Mouse (Mus musculus) ES-E14 (cell line): ENCODE data around the gene Kcnj16. TPM values are rescaled to one million over a fixed set of nuclear protein-coding genes. Genes with fewer than 3 reads are reported as not detected.

Experiments
- DNase-seq: peaks from one replicate; pipeline ENCODE4 v3.0.0-alpha.2; 2013; ENCODE audit warnings: low read depth, low spot score
- H3K27ac ChIP-seq: 2 replicates; pipeline ENCODE4 v1.5.1; 2012; ENCODE audit warnings: low read depth, mild to moderate bottlenecking, low read length, moderate library complexity, mixed read lengths; ENCODE audit not compliant: poor library complexity, insufficient read depth, severe bottlenecking
- H3K36me3 ChIP-seq: 2 replicates; pipeline ENCODE4 v1.6.1; 2012; ENCODE audit warnings: mild to moderate bottlenecking, low read length, moderate library complexity, mixed read lengths; ENCODE audit not compliant: control insufficient read depth, poor library complexity, insufficient read depth, severe bottlenecking
- H3K4me1 ChIP-seq, 2 experiments: fragments of 150-350 bp in 1 of 2; sonication (generic) in 1 of 2; 2 replicates each; pipeline ENCODE4 v1.6.1; 2012; ENCODE audit warnings: low read length in 2 of 2, mild to moderate bottlenecking in 1 of 2, mixed read lengths in 1 of 2; ENCODE audit not compliant: control insufficient read depth in 2 of 2, insufficient read depth in 2 of 2, poor library complexity in 1 of 2
- H3K4me3 ChIP-seq, 2 experiments: fragments of 150-350 bp in 1 of 2; sonication (generic) in 1 of 2; 2 replicates each; pipeline ENCODE4 v1.5.1; 2012; ENCODE audit warnings: low read length in 2 of 2, low read depth in 1 of 2, mild to moderate bottlenecking in 1 of 2, mixed read lengths in 1 of 2; ENCODE audit not compliant: insufficient read depth in 1 of 2, poor library complexity in 1 of 2, severe bottlenecking in 1 of 2
- H3K9ac ChIP-seq: 2 replicates; pipeline ENCODE4 v1.6.1; 2012; ENCODE audit warnings: low read depth, mild to moderate bottlenecking, low read length, mixed read lengths; ENCODE audit not compliant: poor library complexity, insufficient read depth, severe bottlenecking
- H3K9me3 ChIP-seq: fragments of 150-350 bp; sonication (generic); 2 replicates; pipeline ENCODE4 v1.6.1; 2012; ENCODE audit warnings: low read depth, mild to moderate bottlenecking, low read length; ENCODE audit not compliant: control insufficient read depth, insufficient read depth
- CHD2 ChIP-seq: IDR thresholded peaks from 2 replicates; pipeline ENCODE4 v1.6.1; 2014; ENCODE audit warnings: mild to moderate bottlenecking, low read depth, low read length, inconsistent platforms
- HCFC1 ChIP-seq: IDR thresholded peaks from 2 replicates; pipeline ENCODE4 v1.6.1; 2012; ENCODE audit warnings: low read length, inconsistent platforms, borderline replicate concordance; ENCODE audit not compliant: insufficient read depth
- MAFK ChIP-seq: IDR thresholded peaks from 2 replicates; pipeline ENCODE4 v1.6.1; 2014; ENCODE audit warnings: mild to moderate bottlenecking, low read depth, low read length, inconsistent platforms; ENCODE audit not compliant: insufficient read depth
- ZC3H11A ChIP-seq: IDR thresholded peaks from 2 replicates; pipeline ENCODE4 v1.6.1; 2012; ENCODE audit warnings: low read depth, mild to moderate bottlenecking, inconsistent platforms, low read length, borderline replicate concordance
- ZNF384 ChIP-seq: IDR thresholded peaks from 2 replicates; pipeline ENCODE4 v1.6.1; 2012; ENCODE audit warnings: low read depth, low read length, inconsistent platforms
- in situ Hi-C, 2 experiments: fragments of 600-800 bp; cut with MboI; formaldehyde crosslinking; loops; one replicate each; pipeline ENCODE4 v1.15.1; 2025; ENCODE audit warnings: low sequenced_read_pairs in 2 of 2, inconsistent platforms in 1 of 2; ENCODE audit not compliant: unreplicated experiment in 2 of 2
- total RNA-seq: library from RNA; depleted of rRNA; stranded (reverse); fragments of 300-350 nt; gene quantifications from 2 replicates; pipeline ENCODE4 v1.2.3, GENCODE M21; 2012; rRNA removed

Kcnj16 gene
- 0.42 TPM in 1 of 2 replicates, not detected in the other for total RNA-seq

- Histone ChIP-seq H3K9ac (no peak within 1 kb of the TSS), H3K36me3 (no peaks in the 10 kb centered on the region), H3K9me3 (no peaks in the 10 kb centered on the region), H3K27ac (no peak within 1 kb of the TSS), H3K4me1 (no peaks in the 10 kb centered on the region), H3K4me3 (no peak within 1 kb of the TSS)
- no peak for TF ChIP-seq ZNF384
- no peak for DNase-seq
- in situ Hi-C loops, result no loop called here
These were observed at the start of gene Kcnj16 for GRCm38 (mm10) chr11:110967762-110968135. Gene Kcnj16 (plus strand): TSS chr11:110968033.

- in situ Hi-C loops, result no loop called here
- H3K9me3 ChIP-seq, result no peaks in the 10 kb centered on the region
- H3K36me3 ChIP-seq, result no peaks in the 10 kb centered on the region
- no peaks in the 10 kb centered on the region for H3K4me1 ChIP-seq
- H3K27ac ChIP-seq, result no peak overlapping the region
- no peak for DNase-seq
- no peak overlapping the region for H3K9ac ChIP-seq
- TF ChIP-seq MAFK (no peak), ZNF384 (no peak), ZC3H11A (no peak), HCFC1 (no peak), CHD2 (no peak)
- no peak overlapping the region for H3K4me3 ChIP-seq
These were observed 48.9 kb upstream of the Kcnj16 start for GRCm38 (mm10) chr11:110918808-110919465.

- DNase-seq, result no peak
- H3K4me1 ChIP-seq, result no peaks in the 10 kb centered on the region
- H3K4me3 ChIP-seq, result no peak overlapping the region
- no peak overlapping the region for H3K9ac ChIP-seq
- H3K36me3 ChIP-seq, result no peaks in the 10 kb centered on the region
- TF ChIP-seq ZC3H11A, result no peak
- no peak for TF ChIP-seq CHD2
- TF ChIP-seq MAFK, result no peak
- no peak for TF ChIP-seq ZNF384
- TF ChIP-seq HCFC1, result no peak
- no peaks in the 10 kb centered on the region for H3K9me3 ChIP-seq
- H3K27ac ChIP-seq, result no peak overlapping the region
- in situ Hi-C loops, result no loop called here
These were observed 32.1 kb upstream of the Kcnj16 start for GRCm38 (mm10) chr11:110935699-110936098.

DNA sequence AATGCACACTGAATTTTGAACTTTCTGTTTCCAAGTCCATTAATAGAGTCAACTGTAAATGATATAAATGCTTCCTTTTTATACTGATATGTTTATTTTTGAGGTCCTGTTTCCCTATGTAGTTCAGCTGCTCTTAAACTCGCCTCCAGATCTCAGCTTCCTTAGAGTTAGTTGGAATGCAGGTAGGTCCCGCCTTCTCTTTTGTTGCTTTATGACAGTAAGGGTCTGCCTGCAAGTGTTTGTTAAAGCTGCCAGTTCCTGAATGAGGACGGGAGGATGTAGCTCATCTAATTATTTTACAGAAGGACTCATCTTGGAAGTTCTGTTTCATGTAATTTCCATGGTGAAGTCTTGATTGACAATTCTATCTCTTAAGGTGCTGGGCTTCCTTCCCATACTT is 25.6 kb upstream of the Kcnj16 start:
- no peak for TF ChIP-seq ZC3H11A
- TF ChIP-seq CHD2, result no peak
- TF ChIP-seq ZNF384, result no peak
- TF ChIP-seq MAFK, result no peak
- no peak for TF ChIP-seq HCFC1
- Histone ChIP-seq H3K9me3 (no peaks in the 10 kb centered on the region), H3K36me3 (no peaks in the 10 kb centered on the region), H3K27ac (no peak overlapping the region), H3K4me3 (no peak overlapping the region), H3K4me1 (no peaks in the 10 kb centered on the region), H3K9ac (no peak overlapping the region)
- no peak for DNase-seq
- in situ Hi-C loops, result no loop called here

GRCm38 (mm10) chr11:110942695-110943135 is 25.1 kb upstream of the Kcnj16 start:
- Histone ChIP-seq H3K4me1 (no peaks in the 10 kb centered on the region), H3K27ac (no peak overlapping the region), H3K9ac (no peak overlapping the region), H3K9me3 (no peaks in the 10 kb centered on the region), H3K4me3 (no peak overlapping the region), H3K36me3 (no peaks in the 10 kb centered on the region)
- no peak for DNase-seq
- in situ Hi-C loops, result no loop called here
- TF ChIP-seq MAFK, result no peak
- no peak for TF ChIP-seq ZNF384
- no peak for TF ChIP-seq ZC3H11A
- no peak for TF ChIP-seq CHD2
- TF ChIP-seq HCFC1, result no peak
